Mouse (Mus musculus) liver, embryonic 15.5 days (tissue): Measurements from ENCODE around the gene Trabd2b. TPM values are rescaled to one million over a fixed set of nuclear protein-coding genes. Genes with fewer than 3 reads are reported as not detected.

Experiments
- ATAC-seq: fragments of 200-750 bp; cut with Nextera tagmentation; 2 replicates; pipeline ENCODE4 v1.8.0; 2017; ENCODE audit warnings: moderate number of reproducible peaks, mild to moderate bottlenecking, moderate library complexity; ENCODE audit not compliant: insufficient read depth
- H3K27ac ChIP-seq: fragments of 300-500 bp; sonication (generic); replicated peaks from 2 replicates; pipeline ENCODE4 v1.5.1; 2015; ENCODE audit warnings: mild to moderate bottlenecking, inconsistent platforms
- H3K27me3 ChIP-seq: fragments of 300-500 bp; sonication (generic); 2 replicates; pipeline ENCODE4 v1.6.1; 2015; ENCODE audit warnings: mild to moderate bottlenecking, inconsistent platforms
- H3K36me3 ChIP-seq: fragments of 300-500 bp; sonication (generic); replicated peaks from 2 replicates; pipeline ENCODE4 v1.6.1; 2015; ENCODE audit warnings: moderate library complexity, mild to moderate bottlenecking, inconsistent platforms
- H3K4me1 ChIP-seq: fragments of 300-500 bp; sonication (generic); replicated peaks from 2 replicates; pipeline ENCODE4 v1.6.1; 2015; ENCODE audit warnings: inconsistent platforms
- H3K4me2 ChIP-seq: fragments of 300-500 bp; sonication (generic); 2 replicates; pipeline ENCODE4 v1.6.1; 2015; ENCODE audit warnings: moderate library complexity, mild to moderate bottlenecking, inconsistent platforms
- H3K4me3 ChIP-seq: fragments of 300-500 bp; sonication (generic); replicated peaks from 2 replicates; pipeline ENCODE4 v1.5.1; 2015; ENCODE audit warnings: mild to moderate bottlenecking, inconsistent platforms
- H3K9ac ChIP-seq: fragments of 300-500 bp; sonication (generic); 2 replicates; pipeline ENCODE4 v1.6.1; 2015; ENCODE audit warnings: moderate library complexity, mild to moderate bottlenecking, inconsistent platforms
- H3K9me3 ChIP-seq: fragments of 300-500 bp; sonication (generic); replicated peaks from 2 replicates; pipeline ENCODE4 v1.6.1; 2016; ENCODE audit warnings: inconsistent platforms
- WGBS: fragments of 180-500 bp; shearing (Covaris S2); methylation state at CpG from one replicate; pipeline ENCODE4 v1.1.7; 2015; ENCODE audit warnings: mixed read lengths; ENCODE audit not compliant: insufficient replicate concordance; 5-methylcytosine and 5-hydroxymethylcytosine counted together
- polyA plus RNA-seq: library from polyadenylated mRNA; unstranded; fragments of >200 nt; fragmentation: Nextera tagmentation; extraction: Ambion mirVana; gene quantifications from 2 replicates; pipeline ENCODE4 v1.2.1, GENCODE M21; 2015

The Trabd2b gene
- polyA plus RNA-seq, 1 experiment from 2014 or later, result 0.08 TPM

- Histone ChIP-seq H3K27me3 (no peaks in the 10 kb centered on the region; the same call in 1 of the 2 replicates), H3K4me3 (no peak overlapping the region), H3K27ac (no peak overlapping the region), H3K9ac (no peak overlapping the region), H3K9me3 (no peaks in the 10 kb centered on the region), H3K4me2 (no peak overlapping the region), H3K4me1 (0 out of 2 replicates have a peak, but pooled peaks cover 5% of the 10 kb centered on the region), H3K36me3 (no peaks in the 10 kb centered on the region)
- ATAC-seq, result no peak
- WGBS, result 53% methylated on average over 3 of the region's 3 CpGs
Observed at GRCm38 (mm10) chr4:114545481-114546200, 139.1 kb downstream of the Trabd2b start.

DNA sequence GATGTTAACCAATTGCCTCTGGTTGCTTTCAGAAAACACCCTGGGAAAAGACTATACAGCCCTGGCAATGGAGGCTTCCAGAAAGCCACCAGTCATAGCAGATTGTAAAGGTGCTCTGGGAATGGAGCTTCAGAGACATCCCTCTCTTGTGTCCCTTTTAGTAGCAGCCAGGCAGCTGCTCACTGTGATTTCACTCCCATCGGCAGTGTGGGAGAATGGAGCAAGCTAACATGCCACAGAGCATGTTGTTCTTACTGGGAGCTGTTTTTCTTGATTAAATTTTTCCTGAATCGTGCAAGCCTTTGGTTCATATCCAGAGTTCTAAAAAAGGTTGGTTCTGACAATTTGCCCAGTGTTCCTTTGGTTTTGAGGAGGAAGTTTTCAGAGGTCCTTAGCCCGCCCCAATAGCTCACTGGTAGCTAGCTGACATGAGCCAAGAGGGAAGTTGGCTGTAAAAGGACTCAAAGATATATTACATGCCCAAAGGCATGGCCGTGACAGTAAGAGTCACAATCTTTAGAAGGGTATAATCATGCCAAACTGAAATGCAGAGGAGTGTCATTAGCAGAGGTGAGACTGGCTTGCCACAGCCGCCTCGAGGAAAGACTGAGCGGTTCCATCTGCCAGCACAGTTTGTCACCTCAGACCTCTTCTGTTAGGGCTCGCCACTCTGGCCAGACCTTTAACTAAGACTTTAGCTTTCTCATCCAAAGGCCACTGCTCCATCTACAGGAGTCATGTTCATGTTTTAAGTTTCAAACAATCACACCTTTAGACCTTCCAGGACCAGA lies 141.3 kb downstream of the Trabd2b start:
- no peak overlapping the region for H3K4me2 ChIP-seq
- H3K27ac ChIP-seq, result no peak overlapping the region
- WGBS, result 51% methylated on average over 8 of the region's 8 CpGs
- H3K4me1 ChIP-seq, result 0 out of 2 replicates have a peak, but pooled peaks cover 5% of the 10 kb centered on the region
- no peak overlapping the region for H3K4me3 ChIP-seq
- no peaks in the 10 kb centered on the region; the same call in 1 of the 2 replicates for H3K27me3 ChIP-seq
- H3K9ac ChIP-seq, result no peak overlapping the region
- no peak for ATAC-seq
- H3K9me3 ChIP-seq, result no peaks in the 10 kb centered on the region
- no peaks in the 10 kb centered on the region for H3K36me3 ChIP-seq

GRCm38 (mm10) chr4:114549487-114549886 lies 143.0 kb downstream of the Trabd2b start:
- Histone ChIP-seq H3K9me3 (no peaks in the 10 kb centered on the region), H3K4me3 (no peak overlapping the region), H3K36me3 (no peaks in the 10 kb centered on the region), H3K4me1 (0 out of 2 replicates have a peak, but pooled peaks cover 5% of the 10 kb centered on the region), H3K27ac (no peak overlapping the region), H3K9ac (no peak overlapping the region), H3K4me2 (no peak overlapping the region), H3K27me3 (no peaks in the 10 kb centered on the region; the same call in 1 of the 2 replicates)
- peak; percentile 75 for ATAC-seq
- 47% methylated on average over 3 of the region's 3 CpGs for WGBS

- 61% methylated on average over 11 of the region's 11 CpGs for WGBS
Observed at GRCm38 (mm10) chr4:114550471-114551156, 144.1 kb downstream of the Trabd2b start.

DNA sequence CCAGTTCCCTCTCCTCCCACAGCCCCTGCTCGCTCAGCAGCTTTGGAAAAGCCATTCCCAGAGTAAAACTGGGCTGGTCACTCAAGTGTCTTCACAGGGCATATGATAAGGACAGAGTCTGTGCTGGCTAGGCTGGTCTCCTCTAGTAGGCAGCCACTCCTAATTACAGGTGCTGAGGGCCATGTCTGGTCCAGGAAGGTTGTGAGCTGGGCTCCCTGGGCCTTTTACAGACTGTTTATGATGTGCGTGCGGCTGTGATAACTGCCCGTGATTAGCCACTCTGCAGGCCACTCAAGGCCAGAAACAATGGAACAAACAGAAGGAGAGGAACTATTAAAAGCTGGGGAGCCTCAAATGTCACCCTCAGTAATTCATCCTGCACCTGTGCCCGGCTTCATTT lies 150.4 kb downstream of the Trabd2b start:
- H3K4me2 ChIP-seq, result no peak overlapping the region
- no peaks in the 10 kb centered on the region for H3K4me1 ChIP-seq
- no peaks in the 10 kb centered on the region for H3K27me3 ChIP-seq
- H3K9me3 ChIP-seq, result no peaks in the 10 kb centered on the region
- ATAC-seq, result no peak
- H3K4me3 ChIP-seq, result no peak overlapping the region
- 53% methylated on average over 5 of the region's 5 CpGs for WGBS
- H3K9ac ChIP-seq, result no peak overlapping the region
- H3K36me3 ChIP-seq, result no peaks in the 10 kb centered on the region
- H3K27ac ChIP-seq, result no peak overlapping the region

More at GRCm38 (mm10) chr4:114550471-114551156, 144.1 kb downstream of the Trabd2b start:
- Histone ChIP-seq H3K9ac (no peak overlapping the region), H3K9me3 (no peaks in the 10 kb centered on the region), H3K4me3 (no peak overlapping the region), H3K4me1 (0 out of 2 replicates have a peak, but pooled peaks cover 5% of the 10 kb centered on the region), H3K36me3 (no peaks in the 10 kb centered on the region), H3K4me2 (no peak overlapping the region), H3K27me3 (no peaks in the 10 kb centered on the region), H3K27ac (no peak overlapping the region)
- no peak for ATAC-seq

GRCm38 (mm10) chr4:114557731-114558130 lies 151.2 kb downstream of the Trabd2b start:
- ATAC-seq, result no peak
- Histone ChIP-seq H3K9ac (no peak overlapping the region), H3K4me2 (no peak overlapping the region), H3K4me1 (no peaks in the 10 kb centered on the region), H3K9me3 (no peaks in the 10 kb centered on the region), H3K27ac (no peak overlapping the region), H3K27me3 (no peaks in the 10 kb centered on the region), H3K4me3 (no peak overlapping the region), H3K36me3 (no peaks in the 10 kb centered on the region)
- WGBS, result 33% methylated on average over 6 of the region's 6 CpGs

DNA sequence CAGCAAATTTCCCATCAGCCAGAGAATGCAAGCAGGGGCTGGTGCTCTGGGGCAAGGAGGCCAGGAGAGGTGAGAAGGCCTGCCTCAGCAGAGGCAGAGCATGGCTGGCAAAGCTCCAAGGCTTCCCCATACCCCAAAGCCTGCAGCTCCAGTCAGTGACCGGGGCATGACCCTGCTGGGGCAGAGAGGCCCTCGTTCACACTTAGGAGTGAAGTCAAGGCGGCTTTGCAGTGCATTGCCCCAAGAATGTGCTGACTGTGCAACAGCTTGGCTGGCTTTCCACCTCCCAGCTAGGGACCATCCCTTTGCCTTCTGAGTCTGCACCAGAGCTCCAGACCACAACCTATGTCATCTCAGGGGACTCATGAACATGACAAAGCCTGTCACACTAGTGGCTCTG lies 152.0 kb downstream of the Trabd2b start:
- no peaks in the 10 kb centered on the region for H3K36me3 ChIP-seq
- ATAC-seq, result no peak
- H3K9ac ChIP-seq, result no peak overlapping the region
- H3K4me1 ChIP-seq, result no peaks in the 10 kb centered on the region
- H3K4me2 ChIP-seq, result no peak overlapping the region
- WGBS, result 38% methylated on average over 3 of the region's 3 CpGs
- H3K4me3 ChIP-seq, result no peak overlapping the region
- H3K27ac ChIP-seq, result no peak overlapping the region
- no peaks in the 10 kb centered on the region for H3K9me3 ChIP-seq
- no peaks in the 10 kb centered on the region for H3K27me3 ChIP-seq

DNA sequence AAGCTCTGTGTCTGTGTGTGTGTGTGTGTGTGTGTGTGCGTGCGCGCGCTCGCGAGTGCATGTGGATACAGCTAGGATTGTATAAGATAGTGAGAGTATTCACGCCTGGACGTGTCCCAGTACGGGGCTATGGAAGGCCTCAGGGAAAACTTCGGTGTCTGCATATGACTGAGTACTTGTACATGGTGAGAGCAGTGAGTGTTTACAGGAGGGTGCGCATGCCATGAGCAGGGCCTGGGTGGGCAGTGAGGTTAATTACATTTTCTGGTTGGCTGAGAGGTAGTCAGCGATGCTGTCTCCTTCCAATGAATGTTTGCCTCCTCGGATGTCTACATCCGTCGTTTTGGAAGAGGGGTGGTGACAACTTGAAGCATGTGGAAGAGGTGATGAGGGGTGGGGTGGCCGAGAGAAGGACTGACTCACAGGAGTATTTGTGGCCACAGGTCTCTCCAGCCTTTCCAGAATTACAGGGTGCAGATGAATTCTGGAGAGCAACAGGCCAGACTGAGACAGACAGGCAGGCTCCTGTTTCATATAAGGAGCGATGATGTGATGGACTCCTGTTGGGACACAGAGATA lies 154.2 kb downstream of the Trabd2b start:
- Histone ChIP-seq H3K27ac (no peak overlapping the region), H3K4me2 (no peak overlapping the region), H3K9ac (no peak overlapping the region), H3K9me3 (no peaks in the 10 kb centered on the region), H3K27me3 (no peaks in the 10 kb centered on the region), H3K4me3 (no peak overlapping the region), H3K4me1 (no peaks in the 10 kb centered on the region), H3K36me3 (no peaks in the 10 kb centered on the region)
- WGBS, result 73% methylated on average over 17 of the region's 17 CpGs
- ATAC-seq, result no peak

DNA sequence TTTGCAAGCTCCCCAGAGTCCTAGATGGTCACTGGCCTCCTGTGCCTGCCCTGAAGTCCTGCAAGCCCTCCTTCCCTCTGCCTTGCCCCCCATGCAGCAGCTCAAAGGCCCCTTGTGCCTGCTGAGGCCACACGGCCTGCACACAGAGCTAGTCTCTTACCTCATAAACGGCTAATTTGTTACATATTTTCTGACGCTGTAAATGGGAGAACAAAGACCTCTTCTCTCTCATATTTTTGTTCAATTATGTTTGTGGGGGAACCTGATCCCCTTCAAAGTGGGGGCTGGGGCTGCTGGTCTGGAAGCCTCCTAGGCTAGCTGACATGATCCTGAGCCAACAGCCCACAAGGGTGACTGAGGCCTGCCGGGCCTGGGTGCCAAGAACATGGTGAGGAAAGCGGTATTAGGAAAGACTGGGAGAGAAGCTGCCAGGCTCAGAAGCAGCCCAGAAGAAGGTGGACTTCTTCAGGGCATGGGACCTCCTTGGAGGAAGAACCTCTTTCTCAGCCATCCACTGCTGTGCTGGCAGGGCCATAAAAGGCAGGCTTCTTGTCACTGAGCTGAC lies 157.7 kb downstream of the Trabd2b start:
- Histone ChIP-seq H3K27ac (no peak overlapping the region), H3K9me3 (no peaks in the 10 kb centered on the region), H3K4me2 (no peak overlapping the region), H3K4me1 (no peaks in the 10 kb centered on the region), H3K27me3 (no peaks in the 10 kb centered on the region), H3K36me3 (no peaks in the 10 kb centered on the region), H3K9ac (no peak overlapping the region), H3K4me3 (no peak overlapping the region)
- WGBS, result 61% methylated on average over 5 of the region's 5 CpGs
- no peak for ATAC-seq

DNA sequence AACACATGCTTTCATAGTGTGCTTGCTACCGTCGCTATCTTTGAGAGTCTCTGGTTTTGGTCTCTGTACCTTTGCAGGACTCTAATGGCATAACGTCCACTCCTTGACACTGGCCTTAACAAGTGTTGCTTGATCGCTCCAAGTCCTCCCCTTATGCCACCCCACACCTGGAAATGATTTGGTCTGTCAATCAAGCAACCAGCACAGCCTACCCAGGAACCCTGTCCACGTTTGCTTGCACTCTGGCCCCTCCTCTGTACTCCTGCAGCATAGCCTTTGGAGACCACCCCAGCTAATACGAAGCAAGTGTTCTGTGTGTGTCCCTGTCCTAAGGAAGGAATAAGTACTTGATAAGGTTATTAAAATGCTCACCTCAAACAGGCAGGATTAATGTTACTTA lies 161.1 kb downstream of the Trabd2b start:
- Histone ChIP-seq H3K9ac (no peak overlapping the region), H3K4me3 (no peak overlapping the region), H3K4me2 (no peak overlapping the region), H3K36me3 (no peaks in the 10 kb centered on the region), H3K9me3 (no peaks in the 10 kb centered on the region), H3K27ac (no peak overlapping the region), H3K27me3 (no peaks in the 10 kb centered on the region), H3K4me1 (no peaks in the 10 kb centered on the region)
- no peak for ATAC-seq
- 44% methylated on average over 6 of the region's 6 CpGs for WGBS
